Mouse (Mus musculus) forebrain, embryonic 16.5 days (tissue): Measurements from ENCODE around the gene Slc16a5. TPM values are rescaled to one million over a fixed set of nuclear protein-coding genes. Genes with fewer than 3 reads are reported as not detected.
"Not testable (repeated sequence)": the region's sequence is repeated elsewhere in the genome, so short reads cannot be mapped to it uniquely, and the experiment has no call there.

Source experiments
- ATAC-seq: fragments of 200-750 bp; cut with Nextera tagmentation; 2 replicates; pipeline ENCODE4 v1.8.0; 2017; ENCODE audit warnings: mild to moderate bottlenecking, moderate library complexity
- H3K27ac ChIP-seq: fragments of 300-500 bp; sonication (generic); 2 replicates; pipeline ENCODE4 v1.5.1; 2014; ENCODE audit warnings: low read length, control low read depth
- H3K27me3 ChIP-seq: fragments of 300-500 bp; sonication (generic); replicated peaks from 2 replicates; pipeline ENCODE4 v1.6.1; 2014; ENCODE audit warnings: low read length; ENCODE audit not compliant: control insufficient read depth, insufficient read depth
- H3K36me3 ChIP-seq: fragments of 300-500 bp; sonication (generic); 2 replicates; pipeline ENCODE4 v1.6.1; 2014; ENCODE audit not compliant: control insufficient read depth, insufficient read depth
- H3K4me1 ChIP-seq: fragments of 300-500 bp; sonication (generic); replicated peaks from 2 replicates; pipeline ENCODE4 v1.6.1; 2014; ENCODE audit warnings: low read length; ENCODE audit not compliant: control insufficient read depth, insufficient read depth
- H3K4me2 ChIP-seq: fragments of 300-500 bp; sonication (generic); 2 replicates; pipeline ENCODE4 v1.6.1; 2014; ENCODE audit warnings: mild to moderate bottlenecking, low read length, control low read depth
- H3K4me3 ChIP-seq: fragments of 300-500 bp; sonication (generic); replicated peaks from 2 replicates; pipeline ENCODE4 v1.5.1; 2014; ENCODE audit warnings: mild to moderate bottlenecking, low read length, control low read depth
- H3K9ac ChIP-seq: fragments of 300-500 bp; sonication (generic); replicated peaks from 2 replicates; pipeline ENCODE4 v1.6.1; 2014; ENCODE audit warnings: low read depth, low read length, control low read depth
- H3K9me3 ChIP-seq: fragments of 300-500 bp; sonication (generic); 2 replicates; pipeline ENCODE4 v1.6.1; 2016; ENCODE audit warnings: low read length; ENCODE audit not compliant: control insufficient read depth
- WGBS: fragments of 180-500 bp; shearing (Covaris S2); extraction: QIAGEN DNeasy Blood & Tissue Kit; methylation state at CpG from one replicate; pipeline ENCODE4 v1.1.7; 2014; 5-methylcytosine and 5-hydroxymethylcytosine counted together
- polyA plus RNA-seq: library from polyadenylated mRNA; unstranded; fragments of >200 nt; fragmentation: Nextera tagmentation; extraction: Ambion mirVana; gene quantifications from 2 replicates; pipeline ENCODE4 v1.2.1, GENCODE M21; 2015

Gene Slc16a5
- polyA plus RNA-seq, 1 experiment from 2014 or later, result not detected

DNA sequence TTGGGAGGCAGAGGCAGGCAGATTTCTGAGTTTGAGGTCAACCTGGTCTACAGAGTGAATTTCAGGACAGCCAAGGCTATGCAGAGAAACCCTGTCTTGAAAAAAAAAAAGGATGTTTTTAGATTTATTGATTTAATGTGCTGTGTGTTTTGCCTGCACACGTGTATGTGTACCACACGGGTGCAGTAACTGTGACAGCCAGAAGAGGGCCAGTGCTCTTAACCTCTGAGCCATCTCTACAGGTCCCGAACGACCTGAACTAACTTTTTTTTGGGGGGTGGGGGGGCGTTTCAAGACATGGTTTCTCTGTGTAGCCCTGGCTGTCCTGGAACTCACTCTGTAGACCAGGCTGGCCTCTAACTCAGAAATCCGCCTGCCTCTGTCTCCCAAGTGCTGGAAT lies 7.5 kb upstream of the Slc16a5 start:
- ATAC-seq, result not testable (repeated sequence)

DNA sequence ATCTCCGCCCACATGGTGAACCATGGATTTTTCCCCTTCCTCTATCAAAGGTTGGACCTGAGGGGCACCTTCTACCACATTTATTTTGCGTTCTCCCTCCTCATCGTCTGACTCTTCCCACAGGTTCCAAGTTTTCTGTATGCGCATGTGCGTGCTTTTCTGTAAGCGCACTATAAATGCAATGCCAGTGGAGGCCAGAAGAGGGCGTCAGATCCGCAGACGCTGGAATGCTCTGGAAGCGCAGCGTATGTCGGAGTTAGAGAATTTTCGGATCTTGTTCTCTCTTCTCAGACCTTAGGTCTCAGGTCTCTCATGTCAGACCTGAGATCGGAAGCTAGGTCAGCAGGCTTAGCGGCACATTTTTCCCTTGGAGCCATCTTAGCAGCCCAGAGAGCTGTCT lies 6.7 kb upstream of the Slc16a5 start:
- H3K9ac ChIP-seq, result no peak overlapping the region
- WGBS, result 85% methylated on average over 15 of the region's 15 CpGs
- no peak overlapping the region for H3K4me2 ChIP-seq
- no peaks in the 10 kb centered on the region for H3K36me3 ChIP-seq
- 0 out of 2 replicates have a peak, but pooled peaks cover 2% of the 10 kb centered on the region for H3K9me3 ChIP-seq
- ATAC-seq, result no peak
- H3K27ac ChIP-seq, result no peak overlapping the region
- H3K4me3 ChIP-seq, result no peak overlapping the region
- no peaks in the 10 kb centered on the region for H3K4me1 ChIP-seq
- H3K27me3 ChIP-seq, result no peaks in the 10 kb centered on the region

More for the DNA sequence above, 7.5 kb upstream of the Slc16a5 start:
- not testable (repeated sequence) for H3K4me3 ChIP-seq, H3K27me3 ChIP-seq, H3K36me3 ChIP-seq, H3K4me1 ChIP-seq, H3K9ac ChIP-seq, H3K4me2 ChIP-seq, H3K27ac ChIP-seq, H3K9me3 ChIP-seq
- 88% methylated on average over 6 of the region's 6 CpGs for WGBS

DNA sequence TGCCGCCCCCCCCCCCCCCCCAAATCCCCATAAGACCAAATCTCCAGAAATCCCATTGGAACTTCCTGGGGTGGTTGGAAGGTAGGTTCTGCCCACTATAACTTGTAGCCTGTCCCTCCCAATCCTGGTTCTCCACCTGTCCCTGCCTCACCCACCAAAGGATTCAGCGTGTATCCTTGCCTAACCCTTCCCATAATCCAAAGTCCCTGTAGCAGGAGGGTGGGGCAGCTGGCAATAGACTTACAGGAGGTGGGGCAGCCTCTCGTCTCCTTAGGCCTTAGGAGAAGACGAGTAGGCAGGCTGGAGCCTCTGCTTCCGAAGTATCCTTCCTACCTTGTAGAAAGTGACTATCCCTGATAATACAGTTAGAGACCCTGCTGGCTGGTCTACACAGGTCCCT lies 6.1 kb upstream of the Slc16a5 start:
- no peak for ATAC-seq
- no peaks in the 10 kb centered on the region for H3K27me3 ChIP-seq
- H3K9ac ChIP-seq, result no peak overlapping the region
- H3K9me3 ChIP-seq, result 0 out of 2 replicates have a peak, but pooled peaks cover 2% of the 10 kb centered on the region
- no peak overlapping the region for H3K27ac ChIP-seq
- H3K36me3 ChIP-seq, result no peaks in the 10 kb centered on the region
- 93% methylated on average over 5 of the region's 5 CpGs for WGBS
- H3K4me1 ChIP-seq, result no peaks in the 10 kb centered on the region
- no peak overlapping the region for H3K4me2 ChIP-seq
- no peak overlapping the region for H3K4me3 ChIP-seq

DNA sequence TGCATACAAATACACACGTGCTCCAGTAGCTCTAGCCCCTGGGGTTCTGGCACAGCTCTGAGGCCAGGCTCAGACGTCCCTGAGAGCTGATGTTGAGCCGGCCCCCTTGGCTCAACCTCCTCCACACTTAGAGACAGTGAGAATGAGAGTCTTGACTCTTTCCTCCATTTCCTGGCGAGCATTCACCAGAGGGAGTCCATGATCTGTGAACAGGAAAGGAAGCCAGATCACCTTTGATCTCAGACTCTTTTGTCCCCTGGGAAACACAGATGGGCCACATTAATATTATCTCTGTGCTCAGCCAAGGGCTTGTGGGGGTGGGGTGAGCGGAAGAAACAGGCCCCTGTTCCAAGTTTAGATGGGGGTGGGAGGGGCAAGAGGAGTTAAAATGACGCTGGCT lies 4.9 kb upstream of the Slc16a5 start:
- H3K9ac ChIP-seq, result no peak overlapping the region
- no peak overlapping the region for H3K27ac ChIP-seq
- H3K27me3 ChIP-seq, result no peaks in the 10 kb centered on the region
- H3K4me3 ChIP-seq, result no peak overlapping the region
- H3K9me3 ChIP-seq, result 0 out of 2 replicates have a peak, but pooled peaks cover 2% of the 10 kb centered on the region
- WGBS, result 47% methylated on average over 6 of the region's 6 CpGs
- H3K4me2 ChIP-seq, result no peak overlapping the region
- H3K4me1 ChIP-seq, result no peaks in the 10 kb centered on the region
- no peaks in the 10 kb centered on the region for H3K36me3 ChIP-seq
- no peak for ATAC-seq

DNA sequence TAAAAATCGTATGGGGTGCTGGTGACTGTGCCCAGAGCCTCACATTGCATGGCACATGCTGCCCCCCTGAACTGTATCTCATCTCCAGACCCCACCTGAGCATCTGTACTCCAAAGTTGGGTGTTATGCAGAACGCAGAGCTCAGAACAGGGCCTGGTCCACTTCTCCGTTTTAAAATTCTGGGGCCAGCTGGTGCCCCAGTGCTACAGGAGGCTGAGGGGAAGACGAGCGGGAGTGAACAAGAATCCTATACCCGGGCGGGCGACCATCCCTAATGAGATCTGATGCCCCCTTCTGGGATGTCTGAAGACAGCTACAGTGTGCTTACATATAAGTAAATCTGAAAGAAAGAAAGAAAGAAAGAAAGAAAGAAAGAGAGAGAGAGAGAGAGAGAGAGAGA lies 1.3 kb upstream of the Slc16a5 start:
- 19% methylated on average over 8 of the region's 8 CpGs for WGBS
- no peak for ATAC-seq

DNA sequence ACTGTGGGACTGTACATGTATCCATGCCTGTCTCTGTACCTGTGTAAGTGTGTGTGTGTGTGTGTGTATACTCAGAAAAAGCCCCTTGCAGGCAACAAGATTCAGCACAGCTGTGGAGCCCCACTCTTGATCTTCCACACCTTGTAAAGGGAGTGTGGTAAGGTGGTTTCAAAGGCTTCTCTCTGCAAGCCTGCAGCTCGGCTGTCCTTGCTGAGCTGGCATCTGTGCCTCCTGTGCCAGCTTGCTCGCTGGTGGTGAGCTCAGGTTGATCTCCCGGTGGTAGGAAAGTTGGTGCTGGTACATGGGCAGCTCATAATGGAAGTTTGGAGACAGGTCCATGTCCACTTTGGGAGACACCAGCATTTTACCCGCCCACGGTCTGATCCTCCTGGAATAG lies 430 bp upstream of the Slc16a5 start:
- H3K27me3 ChIP-seq, result no peaks in the 10 kb centered on the region
- no peak for ATAC-seq
- H3K4me1 ChIP-seq, result no peaks in the 10 kb centered on the region

More for the DNA sequence above, 1.3 kb upstream of the Slc16a5 start:
- Histone ChIP-seq H3K4me1 (no peaks in the 10 kb centered on the region), H3K27me3 (no peaks in the 10 kb centered on the region), H3K27ac (no peak overlapping the region), H3K36me3 (no peaks in the 10 kb centered on the region), H3K9me3 (no peaks in the 10 kb centered on the region), H3K9ac (no peak overlapping the region), H3K4me3 (no peak overlapping the region), H3K4me2 (no peak overlapping the region)

DNA sequence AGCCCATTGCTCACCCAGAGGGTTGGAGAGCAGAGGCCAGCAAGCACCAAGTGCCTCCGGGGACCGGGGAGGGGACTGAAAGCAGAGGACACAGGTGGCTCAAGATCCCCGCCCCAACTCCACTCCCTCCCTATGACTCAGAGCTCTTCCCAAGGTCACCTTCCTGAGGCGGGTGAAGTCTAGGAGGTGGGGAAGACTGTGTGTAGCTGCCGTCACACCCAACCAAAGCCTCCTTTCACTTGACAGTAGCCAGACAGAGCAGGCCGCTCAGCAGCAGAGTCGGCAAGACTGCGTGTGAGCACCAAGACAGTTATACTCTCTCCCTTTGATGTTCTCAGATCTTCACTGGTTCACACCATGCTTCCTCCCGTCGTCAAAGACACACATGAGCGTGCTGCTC lies 1.1 kb downstream of the Slc16a5 start:
- no peaks in the 10 kb centered on the region for H3K27me3 ChIP-seq
- H3K9me3 ChIP-seq, result no peaks in the 10 kb centered on the region
- no peak overlapping the region for H3K9ac ChIP-seq
- H3K4me3 ChIP-seq, result no peak overlapping the region
- no peaks in the 10 kb centered on the region for H3K4me1 ChIP-seq
- 78% methylated on average over 11 of the region's 11 CpGs for WGBS
- no peak overlapping the region for H3K27ac ChIP-seq
- H3K4me2 ChIP-seq, result no peak overlapping the region
- no peak for ATAC-seq
- H3K36me3 ChIP-seq, result no peaks in the 10 kb centered on the region

More for the DNA sequence above, 430 bp upstream of the Slc16a5 start:
- no peak overlapping the region for H3K27ac ChIP-seq
- no peaks in the 10 kb centered on the region for H3K9me3 ChIP-seq
- H3K4me2 ChIP-seq, result no peak overlapping the region
- H3K36me3 ChIP-seq, result no peaks in the 10 kb centered on the region
- WGBS, result 67% methylated on average over 5 of the region's 5 CpGs
- H3K9ac ChIP-seq, result no peak overlapping the region
- H3K4me3 ChIP-seq, result no peak overlapping the region

DNA sequence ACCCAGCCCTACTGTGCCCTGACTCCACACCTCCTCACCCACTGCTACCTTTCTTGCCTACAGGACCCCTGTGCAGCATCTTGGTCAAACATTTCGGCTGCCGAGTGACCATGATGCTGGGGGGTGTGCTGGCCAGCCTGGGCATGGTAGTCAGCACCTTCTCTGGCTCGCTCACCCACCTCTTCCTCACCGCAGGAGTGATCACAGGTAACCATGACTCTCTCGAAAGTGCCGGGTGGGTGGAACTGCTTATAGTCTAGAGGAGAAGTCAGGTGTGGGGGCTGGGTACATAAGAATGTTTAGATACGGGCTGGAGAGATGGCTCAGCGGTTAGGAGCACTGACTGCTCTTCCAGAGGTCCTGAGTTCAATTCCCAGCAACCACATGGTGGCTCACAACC lies 2.6 kb downstream of the Slc16a5 start:
- H3K27ac ChIP-seq, result no peak overlapping the region
- no peak overlapping the region for H3K4me2 ChIP-seq
- no peaks in the 10 kb centered on the region for H3K36me3 ChIP-seq
- no peak overlapping the region for H3K4me3 ChIP-seq
- H3K4me1 ChIP-seq, result no peaks in the 10 kb centered on the region
- H3K9me3 ChIP-seq, result no peaks in the 10 kb centered on the region
- H3K27me3 ChIP-seq, result no peaks in the 10 kb centered on the region
- 88% methylated on average over 8 of the region's 8 CpGs for WGBS
- no peak for ATAC-seq
- no peak overlapping the region for H3K9ac ChIP-seq

DNA sequence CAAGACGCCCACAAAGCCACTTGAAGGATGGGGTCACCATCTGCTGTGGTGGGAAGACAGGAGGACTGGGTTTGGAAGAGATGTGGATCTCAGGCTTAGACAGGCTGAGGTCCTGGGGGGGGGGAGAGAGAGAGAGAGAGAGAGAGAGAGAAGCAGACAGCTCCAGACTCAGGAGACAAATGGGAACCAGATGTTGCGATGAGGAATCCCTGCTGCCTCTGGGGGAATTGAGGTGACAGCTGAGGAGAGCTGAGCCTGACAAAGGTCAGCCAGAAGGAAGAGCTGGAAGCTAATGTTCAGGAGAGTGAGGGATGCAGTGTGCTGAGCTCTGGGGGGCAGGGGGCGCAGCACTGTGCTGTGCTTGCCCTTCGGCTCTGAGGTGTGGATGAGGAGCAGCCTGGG lies 4.9 kb downstream of the Slc16a5 start:
- H3K4me2 ChIP-seq, result no peak overlapping the region
- 73% methylated on average over 4 of the region's 4 CpGs for WGBS
- no peak overlapping the region for H3K4me3 ChIP-seq
- no peaks in the 10 kb centered on the region for H3K36me3 ChIP-seq
- H3K9ac ChIP-seq, result no peak overlapping the region
- no peak for ATAC-seq
- no peaks in the 10 kb centered on the region for H3K27me3 ChIP-seq
- H3K4me1 ChIP-seq, result no peaks in the 10 kb centered on the region
- H3K27ac ChIP-seq, result no peak overlapping the region
- no peaks in the 10 kb centered on the region for H3K9me3 ChIP-seq

DNA sequence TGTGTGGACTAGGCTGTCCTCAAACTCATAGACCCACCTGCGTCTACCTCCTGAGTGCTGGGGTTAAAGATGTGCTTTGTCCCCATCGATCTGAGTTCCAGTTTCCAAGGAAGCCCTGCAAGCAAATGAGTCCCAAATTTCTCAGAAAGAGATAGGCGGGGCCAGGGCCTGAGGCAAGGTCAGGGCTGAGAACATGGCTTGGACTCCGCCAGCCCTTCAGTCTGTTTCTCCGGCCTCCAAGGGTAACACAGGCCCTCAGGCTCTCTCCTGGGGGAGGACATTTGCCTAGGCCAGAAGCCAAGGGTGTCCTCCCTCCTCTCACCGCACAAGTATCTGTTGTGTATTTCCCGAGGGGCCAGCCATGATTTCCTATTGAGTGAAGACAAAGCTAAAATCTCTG lies 9.9 kb downstream of the Slc16a5 start:
- Histone ChIP-seq H3K27me3 (no peaks in the 10 kb centered on the region), H3K9me3 (no peaks in the 10 kb centered on the region), H3K4me3 (no peak overlapping the region), H3K27ac (no peak overlapping the region), H3K4me1 (peaks cover 25% of the 10 kb centered on the region), H3K36me3 (no peaks in the 10 kb centered on the region), H3K9ac (no peak overlapping the region), H3K4me2 (no peak overlapping the region)
- no peak for ATAC-seq
- WGBS, result 85% methylated on average over 7 of the region's 7 CpGs
